Mouse (Mus musculus) MEL (cell line): Measurements from ENCODE around the gene Pygo2. TPM values are rescaled to one million over a fixed set of nuclear protein-coding genes. Genes with fewer than 3 reads are reported as not detected.
A peak's percentile ranks its signal among the peaks of the same experiment; 100 is the strongest.

Experiments used
- DNase-seq: peaks from one replicate; pipeline ENCODE4 v3.0.0; 2011; ENCODE audit warnings: low read depth, low spot score
- H3K27ac ChIP-seq: 2 replicates; pipeline ENCODE4 v1.5.1; 2012; ENCODE audit warnings: low read depth, mild to moderate bottlenecking, control low read depth, low read length, moderate library complexity; ENCODE audit not compliant: control insufficient read depth
- H3K27me3 ChIP-seq, 2 experiments: fragments of 150-350 bp in 1 of 2; sonication (generic) in 1 of 2; 2 replicates each; pipeline ENCODE4 v1.6.1; 2012; ENCODE audit warnings: low read length in 2 of 2, mild to moderate bottlenecking in 2 of 2, improper control_type of control experiment in 1 of 2, moderate library complexity in 1 of 2; ENCODE audit not compliant: insufficient read depth in 2 of 2, control insufficient read depth in 1 of 2
- H3K36me3 ChIP-seq, 2 experiments: 2 replicates each; pipeline ENCODE4 v1.6.1; 2012 to 2014; ENCODE audit warnings: low read length in 2 of 2, improper control_type of control experiment in 1 of 2, inconsistent platforms in 1 of 2, mild to moderate bottlenecking in 1 of 2; ENCODE audit not compliant: insufficient read depth in 2 of 2, control insufficient read depth in 1 of 2
- H3K4me1 ChIP-seq, 2 experiments: fragments of 150-350 bp in 1 of 2; sonication (generic) in 1 of 2; 2 replicates each; pipeline ENCODE4 v1.6.1; 2012; ENCODE audit warnings: low read length in 2 of 2, improper control_type of control experiment in 1 of 2, mild to moderate bottlenecking in 1 of 2; ENCODE audit not compliant: insufficient read depth in 2 of 2, control insufficient read depth in 1 of 2
- H3K4me3 ChIP-seq, 2 experiments: fragments of 150-350 bp in 1 of 2; sonication (generic) in 1 of 2; 2 replicates each; pipeline ENCODE4 v1.5.1; 2012; ENCODE audit warnings: low read depth in 2 of 2, low read length in 2 of 2, mild to moderate bottlenecking in 2 of 2, moderate library complexity in 2 of 2, control low read depth in 1 of 2, improper control_type of control experiment in 1 of 2; ENCODE audit not compliant: control insufficient read depth in 1 of 2, insufficient read depth in 1 of 2
- H3K79me2 ChIP-seq: 2 replicates; pipeline ENCODE4 v1.6.1; 2012; ENCODE audit warnings: mild to moderate bottlenecking, low read length, moderate library complexity; ENCODE audit not compliant: control insufficient read depth, poor library complexity, insufficient read depth
- H3K9ac ChIP-seq: 2 replicates; pipeline ENCODE4 v1.6.1; 2012; ENCODE audit warnings: low read depth, mild to moderate bottlenecking, control low read depth, low read length, moderate library complexity; ENCODE audit not compliant: control insufficient read depth, poor library complexity, severe bottlenecking
- H3K9me3 ChIP-seq: fragments of 150-350 bp; sonication (generic); replicated peaks from 2 replicates; pipeline ENCODE4 v1.6.1; 2012; ENCODE audit warnings: mild to moderate bottlenecking, low read length, improper control_type of control experiment, moderate library complexity; ENCODE audit not compliant: insufficient read depth
- BHLHE40 ChIP-seq: IDR thresholded peaks from 2 replicates; pipeline ENCODE4 v1.6.1; 2012; ENCODE audit warnings: low read depth, mild to moderate bottlenecking, inconsistent platforms, low read length, improper control_type of control experiment, borderline replicate concordance
- CHD2 ChIP-seq: IDR thresholded peaks from 2 replicates; pipeline ENCODE4 v1.6.1; 2011; ENCODE audit warnings: low read length, improper control_type of control experiment
- CTCF ChIP-seq, 3 experiments: IDR thresholded peaks in 2 of 3; conservative IDR thresholded peaks in 1 of 3; 2 replicates each; pipeline ENCODE4 v1.5.1; 2011 to 2012; ENCODE audit warnings: low read length in 3 of 3, low read depth in 2 of 3, mild to moderate bottlenecking in 2 of 3, improper control_type of control experiment in 1 of 3, inconsistent platforms in 1 of 3, mixed read lengths in 1 of 3, moderate library complexity in 1 of 3; ENCODE audit not compliant: control insufficient read depth in 1 of 3, insufficient read depth in 1 of 3, poor library complexity in 1 of 3, severe bottlenecking in 1 of 3
- EP300 ChIP-seq, 2 experiments: IDR thresholded peaks; 2 replicates each; pipeline ENCODE4 v1.6.1; 2011; ENCODE audit warnings: improper control_type of control experiment in 2 of 2, low read length in 2 of 2, low read depth in 1 of 2, mild to moderate bottlenecking in 1 of 2
- ETS1 ChIP-seq: IDR thresholded peaks from 2 replicates; pipeline ENCODE4 v1.6.1; 2012; ENCODE audit warnings: low read depth, mild to moderate bottlenecking, inconsistent platforms, low read length, improper control_type of control experiment, moderate library complexity
- GATA1 ChIP-seq: IDR thresholded peaks from 2 replicates; pipeline ENCODE4 v1.6.1; 2011; ENCODE audit warnings: low read depth, low read length, improper control_type of control experiment
- HCFC1 ChIP-seq: IDR thresholded peaks from 2 replicates; pipeline ENCODE4 v1.6.1; 2012; ENCODE audit warnings: low read depth, mild to moderate bottlenecking, inconsistent platforms, low read length, improper control_type of control experiment, moderate library complexity
- JUND ChIP-seq: IDR thresholded peaks from 2 replicates; pipeline ENCODE4 v1.6.1; 2011; ENCODE audit warnings: low read depth, mild to moderate bottlenecking, improper control_type of control experiment, low read length
- KAT2A ChIP-seq: conservative IDR thresholded peaks from 2 replicates; pipeline ENCODE4 v1.6.1; 2012; ENCODE audit warnings: low read depth, low read length, improper control_type of control experiment, inconsistent platforms
- MAX ChIP-seq: IDR thresholded peaks from 2 replicates; pipeline ENCODE4 v1.6.1; 2011; ENCODE audit warnings: low read length, improper control_type of control experiment
- MAZ ChIP-seq: IDR thresholded peaks from 2 replicates; pipeline ENCODE4 v1.6.1; 2012; ENCODE audit warnings: low read depth, mild to moderate bottlenecking, inconsistent platforms, low read length, improper control_type of control experiment
- MEF2A ChIP-seq: IDR thresholded peaks from 2 replicates; pipeline ENCODE4 v1.6.1; 2014; ENCODE audit warnings: low read depth, mild to moderate bottlenecking, inconsistent platforms, low read length, improper control_type of control experiment; ENCODE audit not compliant: poor library complexity, insufficient replicate concordance, severe bottlenecking; ENCODE audit errors: extremely low read depth
- MXI1 ChIP-seq: IDR thresholded peaks from 2 replicates; pipeline ENCODE4 v1.6.1; 2011; ENCODE audit warnings: mild to moderate bottlenecking, low read depth, low read length, improper control_type of control experiment
- MYB ChIP-seq: IDR thresholded peaks from 2 replicates; pipeline ENCODE4 v1.6.1; 2011; ENCODE audit warnings: mild to moderate bottlenecking, low read depth, low read length, improper control_type of control experiment
- MYC ChIP-seq: IDR thresholded peaks from 2 replicates; pipeline ENCODE4 v1.6.1; 2011; ENCODE audit warnings: low read depth, mild to moderate bottlenecking, low read length, improper control_type of control experiment, moderate library complexity
- NELFE ChIP-seq: IDR thresholded peaks from 2 replicates; pipeline ENCODE4 v1.6.1; 2011; ENCODE audit warnings: low read depth, low read length, improper control_type of control experiment
- NRF1 ChIP-seq: IDR thresholded peaks from 2 replicates; pipeline ENCODE4 v1.6.1; 2014; ENCODE audit warnings: low read depth, mild to moderate bottlenecking, inconsistent platforms, low read length, improper control_type of control experiment, moderate library complexity; ENCODE audit not compliant: poor library complexity, insufficient read depth, severe bottlenecking
- POLR2A ChIP-seq, 2 experiments: IDR thresholded peaks; 2 replicates each; pipeline ENCODE4 v1.6.1; 2011 to 2012; ENCODE audit warnings: low read length in 2 of 2, mild to moderate bottlenecking in 2 of 2, control low read depth in 1 of 2, improper control_type of control experiment in 1 of 2, low read depth in 1 of 2, moderate library complexity in 1 of 2; ENCODE audit not compliant: control insufficient read depth in 1 of 2, insufficient read depth in 1 of 2, poor library complexity in 1 of 2
- POLR2AphosphoS2 ChIP-seq: IDR thresholded peaks from 2 replicates; pipeline ENCODE4 v1.6.1; 2011; ENCODE audit warnings: low read length, improper control_type of control experiment
- POLR2AphosphoS5 ChIP-seq: IDR thresholded peaks from 2 replicates; pipeline ENCODE4 v1.6.1; 2012; ENCODE audit warnings: low read depth, borderline replicate concordance, mild to moderate bottlenecking, inconsistent platforms, low read length, moderate library complexity, mixed read lengths
- RAD21 ChIP-seq: IDR thresholded peaks from 2 replicates; pipeline ENCODE4 v1.6.1; 2011; ENCODE audit warnings: mild to moderate bottlenecking, low read depth, low read length, improper control_type of control experiment
- RCOR1 ChIP-seq: IDR thresholded peaks from 2 replicates; pipeline ENCODE4 v1.6.1; 2012; ENCODE audit warnings: low read depth, mild to moderate bottlenecking, inconsistent platforms, low read length, improper control_type of control experiment
- SIN3A ChIP-seq: IDR thresholded peaks from 2 replicates; pipeline ENCODE4 v1.6.1; 2012; ENCODE audit warnings: low read length, improper control_type of control experiment, inconsistent platforms
- TAL1 ChIP-seq: IDR thresholded peaks from 2 replicates; pipeline ENCODE4 v1.6.1; 2012; ENCODE audit warnings: mild to moderate bottlenecking, inconsistent platforms, low read length, moderate library complexity, mixed read lengths
- TBP ChIP-seq: IDR thresholded peaks from 2 replicates; pipeline ENCODE4 v1.8.0; 2011; ENCODE audit warnings: low read depth, low read length, improper control_type of control experiment
- TCF12 ChIP-seq: IDR thresholded peaks from 2 replicates; pipeline ENCODE4 v1.6.1; 2014; ENCODE audit warnings: low read depth, mild to moderate bottlenecking, inconsistent platforms, low read length, improper control_type of control experiment, moderate library complexity
- UBTF ChIP-seq: IDR thresholded peaks from 2 replicates; pipeline ENCODE4 v1.6.1; 2012; ENCODE audit warnings: low read depth, mild to moderate bottlenecking, inconsistent platforms, low read length, improper control_type of control experiment, moderate library complexity, borderline replicate concordance; ENCODE audit not compliant: insufficient read depth
- USF1 ChIP-seq: IDR thresholded peaks from 2 replicates; pipeline ENCODE4 v1.6.1; 2014; ENCODE audit warnings: low read depth, mild to moderate bottlenecking, inconsistent platforms, low read length, improper control_type of control experiment, moderate library complexity
- USF2 ChIP-seq, 2 experiments: IDR thresholded peaks; 2 replicates each; pipeline ENCODE4 v1.6.1; 2011 to 2012; ENCODE audit warnings: improper control_type of control experiment in 2 of 2, low read length in 2 of 2, borderline replicate concordance in 1 of 2, inconsistent platforms in 1 of 2, low read depth in 1 of 2, mild to moderate bottlenecking in 1 of 2; ENCODE audit not compliant: insufficient read depth in 1 of 2
- ZC3H11A ChIP-seq: IDR thresholded peaks from 2 replicates; pipeline ENCODE4 v1.6.1; 2012; ENCODE audit warnings: low read depth, mild to moderate bottlenecking, inconsistent platforms, low read length, improper control_type of control experiment
- ZKSCAN1 ChIP-seq: IDR thresholded peaks from 2 replicates; pipeline ENCODE4 v1.6.1; 2012; ENCODE audit warnings: low read depth, mild to moderate bottlenecking, inconsistent platforms, low read length, improper control_type of control experiment, moderate library complexity
- ZMIZ1 ChIP-seq: IDR thresholded peaks from 2 replicates; pipeline ENCODE4 v1.6.1; 2012; ENCODE audit warnings: low read depth, mild to moderate bottlenecking, inconsistent platforms, low read length, improper control_type of control experiment, moderate library complexity
- ZNF384 ChIP-seq: IDR thresholded peaks from 2 replicates; pipeline ENCODE4 v1.6.1; 2012; ENCODE audit warnings: low read depth, mild to moderate bottlenecking, inconsistent platforms, low read length, improper control_type of control experiment
- polyA plus RNA-seq, 2 experiments: library from polyadenylated mRNA; stranded (reverse) in 1 of 2; unstranded in 1 of 2; fragments of >175 nt in 1 of 2; fragments of >200 nt in 1 of 2; gene quantifications; 2 replicates each; pipeline versions ENCODE4 v1.2.1 to v1.2.4; 2012; ENCODE audit warnings: low replicate concordance in 2 of 2, low read depth in 1 of 2; ENCODE audit not compliant: insufficient read length in 2 of 2, insufficient read depth in 1 of 2, missing spikeins in 1 of 2
- total RNA-seq: library from RNA; depleted of rRNA; stranded (reverse); fragments of 300-350 nt; gene quantifications from 2 replicates; pipeline ENCODE4 v1.2.3, GENCODE M21; 2012

Pygo2 gene
- total and polyA plus RNA-seq, 3 experiments = 50.3 to 61.1 TPM; not detected in 1

DNA sequence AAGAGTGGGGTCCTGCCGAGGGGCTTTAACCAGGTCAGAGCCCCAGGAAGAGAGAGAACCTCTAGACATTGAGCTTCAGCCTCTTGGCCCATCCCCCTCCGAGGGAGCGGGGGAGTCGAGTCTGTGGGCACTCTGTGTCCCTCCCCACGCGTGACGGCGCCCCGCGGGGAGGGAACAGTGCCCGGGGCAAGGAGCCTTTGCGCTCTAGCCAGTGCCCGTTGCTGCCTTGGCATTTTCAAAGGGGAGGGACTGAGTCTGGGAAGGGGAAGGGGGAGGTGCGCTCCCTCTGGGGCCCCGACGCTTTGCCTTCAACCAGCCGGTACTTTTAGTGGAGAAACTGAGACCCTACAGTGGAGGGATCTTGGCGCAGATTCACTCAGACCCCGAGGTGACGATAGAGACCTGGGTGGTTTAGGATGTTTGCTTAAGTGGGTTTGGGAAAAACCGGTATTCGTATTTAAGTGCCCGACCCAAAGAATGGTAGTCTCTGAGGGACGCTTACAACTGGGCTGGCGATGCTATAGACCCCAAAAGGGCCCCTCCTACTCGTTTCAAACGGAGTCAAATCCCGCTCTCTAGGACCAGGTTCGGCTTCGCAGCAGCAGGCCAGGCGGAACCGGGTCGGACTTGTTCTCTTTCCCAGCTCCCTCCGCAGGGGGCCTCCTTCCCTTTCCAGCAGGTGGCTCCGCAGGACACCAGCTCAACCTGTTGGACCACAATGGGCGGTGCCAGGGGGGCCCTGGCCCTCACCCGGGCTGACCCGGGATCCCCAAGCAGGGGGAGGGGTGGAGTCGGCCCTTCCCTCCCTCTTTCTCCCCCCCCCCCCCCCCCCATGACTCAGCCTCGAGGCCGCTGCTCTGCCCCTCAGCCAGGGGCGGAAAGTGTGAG is 35.8 kb upstream of the Pygo2 start, which contains the start of gene Zbtb7b:
Zbtb7b (minus strand) TSS at position 771 of the 888 bp plus-strand sequence.
- peak; percentile 92 for DNase-seq
- Histone ChIP-seq H3K9me3 (no peaks in the 10 kb centered on the region), H3K9ac (peak within 1 kb of the TSS; percentile 73), H3K4me1 (peaks cover 14 to 28% of the 10 kb centered on the region in 2 experiments), H3K27ac (peak within 1 kb of the TSS; percentile 75), H3K27me3 (no peaks in the 10 kb centered on the region), H3K36me3 (peaks cover 0 to 24% of the 10 kb centered on the region in 2 experiments; a peak in 2 of 4 replicates), H3K4me3 (peak within 1 kb of the TSS; percentile 75 to 78), H3K79me2 (peaks cover 16% of the 10 kb centered on the region)
- peak; percentile 60 for TF ChIP-seq ZMIZ1
- TF ChIP-seq EP300 (IDR thresholded peaks at IDR 0.05; ENCODE audit: low read depth in 1 of 2, low read length in 2 of 2) = peak in 1 of 2 experiments; percentile 18; a peak in 1 of 4 replicates
- TF ChIP-seq USF1 = no peak
- peak; percentile 38; the same call in 1 of the 2 replicates for TF ChIP-seq TCF12
- no peak; the same call in 1 of the 2 replicates for TF ChIP-seq KAT2A
- 0 out of 2 replicates have a peak, but pooled peaks have one; percentile 7 for TF ChIP-seq TBP
- TF ChIP-seq MAZ = no peak
- no peak for TF ChIP-seq HCFC1
- no peak for TF ChIP-seq GATA1
- TF ChIP-seq POLR2AphosphoS5 = no peak
- peak; percentile 38 for TF ChIP-seq MAX
- TF ChIP-seq ETS1 = peak; percentile 24
- no peak; the same call in 1 of the 2 replicates for TF ChIP-seq POLR2AphosphoS2
- 0 out of 2 replicates have a peak, but pooled peaks have one; percentile 34 for TF ChIP-seq ZKSCAN1
- no peak for TF ChIP-seq USF2 (IDR thresholded peaks at IDR 0.05; ENCODE audit: borderline replicate concordance in 1 of 2, insufficient read depth in 1 of 2, low read depth in 1 of 2, low read length in 2 of 2)
- TF ChIP-seq MEF2A = peak; percentile 46; the same call in 1 of the 2 replicates
- no peak; the same call in 1 of the 2 replicates for TF ChIP-seq ZC3H11A
- TF ChIP-seq UBTF = no peak
- no peak; the same call in 1 of the 2 replicates for TF ChIP-seq RAD21
- TF ChIP-seq ZNF384 = 0 out of 2 replicates have a peak, but pooled peaks have one; percentile 16
- TF ChIP-seq NRF1 = 0 out of 2 replicates have a peak, but pooled peaks have one; percentile 14
- TF ChIP-seq MYC = peak; percentile 34; the same call in 1 of the 2 replicates
- no peak for TF ChIP-seq TAL1
- 0 out of 2 replicates have a peak, but pooled peaks have one; percentile 19 for TF ChIP-seq MYB
- 0 out of 2 replicates have a peak, but pooled peaks have one; percentile 26 for TF ChIP-seq CHD2
- peak; percentile 65 for TF ChIP-seq MXI1
- peak; percentile 37; the same call in 1 of the 2 replicates for TF ChIP-seq BHLHE40
- no peak for TF ChIP-seq JUND
- TF ChIP-seq POLR2A (IDR thresholded peaks at IDR 0.05; ENCODE audit: control insufficient read depth in 1 of 2, insufficient read depth in 1 of 2, low read depth in 1 of 2, low read length in 2 of 2, poor library complexity in 1 of 2) = peak in 1 of 2 experiments; percentile 40; a peak in 2 of 4 replicates
- TF ChIP-seq NELFE = peak; percentile 26
- 0 out of 2 replicates have a peak, but pooled peaks have one; percentile 42 for TF ChIP-seq RCOR1
- peak in 2 of 3 experiments; percentile 7 to 20; a peak in 2 of 6 replicates for TF ChIP-seq CTCF (IDR thresholded peaks at IDR 0.05 in 2 of 3, conservative IDR thresholded peaks at IDR 0.05 in 1 of 3; ENCODE audit: control insufficient read depth in 1 of 3, insufficient read depth in 1 of 3, low read depth in 2 of 3, low read length in 3 of 3, poor library complexity in 1 of 3, severe bottlenecking in 1 of 3)
- TF ChIP-seq SIN3A = no peak; the same call in 1 of the 2 replicates
